Mouse (Mus musculus): Measurements from ENCODE around the gene Gm47189. TPM values are rescaled to one million over a fixed set of nuclear protein-coding genes. Genes with fewer than 3 reads are reported as not detected.

Gm47189 gene
- polyA plus RNA-seq (2015; fragmentation: Nextera tagmentation; extraction: Ambion mirVana) = not detected in 2 replicates

DNA sequence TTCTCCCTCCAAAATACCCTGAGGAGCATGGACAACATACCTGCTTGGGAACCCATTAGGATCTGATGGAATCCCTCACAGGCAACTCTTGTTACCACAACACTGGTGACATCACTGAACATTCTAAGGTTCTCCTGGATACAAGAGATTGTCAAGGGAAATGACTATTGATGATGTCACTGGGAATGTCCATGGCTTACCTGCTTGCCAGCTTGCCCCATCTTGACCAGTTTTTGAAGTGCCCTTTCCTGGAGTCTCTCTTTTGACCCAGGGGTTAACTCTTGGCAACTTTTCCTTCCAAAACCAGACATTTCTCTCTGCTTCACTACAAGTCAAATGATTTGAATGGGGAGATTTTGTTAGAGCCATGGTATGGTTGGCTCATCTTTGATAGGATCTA is at the start of gene Gm47189:
TSS of gene Gm47189 (minus strand) at position 101 of the 400 bp plus-strand sequence.

DNA sequence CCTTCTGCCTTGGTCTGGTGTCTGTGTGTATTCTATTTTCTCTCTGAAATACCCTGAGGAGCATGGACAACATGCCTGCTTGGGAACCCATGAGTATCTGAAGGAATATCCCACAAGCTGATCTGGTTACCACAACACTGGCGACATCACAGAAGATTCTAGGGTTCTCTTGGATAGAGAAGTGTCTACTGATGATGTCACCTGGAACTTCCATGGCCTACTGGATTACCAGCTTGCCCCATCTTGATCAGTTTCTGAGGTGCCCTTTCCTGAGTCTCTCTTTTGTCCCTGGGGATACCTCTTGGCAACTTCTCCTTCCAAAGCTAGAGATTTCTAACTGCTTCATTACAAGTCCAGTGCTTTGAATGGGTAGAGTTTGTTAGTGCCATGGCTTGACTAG is 21.7 kb downstream of the Gm47189 start, which contains the start of gene Gm7929:
TSS of gene Gm7929 (minus strand) at position 101 of the 400 bp plus-strand sequence.

Other genes with a start within 250 kb of the Gm47189 start
- not detected in 2 replicates for gene Gm7970, start 216.9 kb downstream of the Gm47189 start, polyA plus RNA-seq (2015; fragmentation: Nextera tagmentation; extraction: Ambion mirVana)
- not detected in 2 replicates for gene 1700049E17Rik2, start 199.2 kb downstream of the Gm47189 start, polyA plus RNA-seq (2015; fragmentation: Nextera tagmentation; extraction: Ambion mirVana)
- not detected in 2 replicates for gene Gm3072, start 147.8 kb downstream of the Gm47189 start, polyA plus RNA-seq (2015; fragmentation: Nextera tagmentation; extraction: Ambion mirVana)
- gene Gm3676, start 126.0 kb downstream of the Gm47189 start, polyA plus RNA-seq (2015; fragmentation: Nextera tagmentation; extraction: Ambion mirVana) = not detected in 2 replicates
- gene Gm8068, start 70.6 kb downstream of the Gm47189 start, polyA plus RNA-seq (2015; fragmentation: Nextera tagmentation; extraction: Ambion mirVana) = not detected in 2 replicates
- gene Gm7929, start 21.8 kb downstream of the Gm47189 start, polyA plus RNA-seq (2015; fragmentation: Nextera tagmentation; extraction: Ambion mirVana) = not detected in 2 replicates
- gene Gm7980, start 134.8 kb upstream of the Gm47189 start, polyA plus RNA-seq (2015; fragmentation: Nextera tagmentation; extraction: Ambion mirVana) = not detected in 2 replicates
- gene 1700049E17Rik1, start 152.5 kb upstream of the Gm47189 start, polyA plus RNA-seq (2015; fragmentation: Nextera tagmentation; extraction: Ambion mirVana) = not detected in 2 replicates
- gene 1700024B05Rik, start 171.6 kb upstream of the Gm47189 start, polyA plus RNA-seq (2015; fragmentation: Nextera tagmentation; extraction: Ambion mirVana) = not detected in 2 replicates
- not detected in 2 replicates for gene Gm6401, start 195.5 kb upstream of the Gm47189 start, polyA plus RNA-seq (2015; fragmentation: Nextera tagmentation; extraction: Ambion mirVana)
- not detected in 2 replicates for gene Gm3543, start 210.9 kb upstream of the Gm47189 start, polyA plus RNA-seq (2015; fragmentation: Nextera tagmentation; extraction: Ambion mirVana)

Data from spleen, postnatal 0 days (tissue).